9 mouse cellular contexts compared by ENCODE assay signal in genomic region chr14:124674536-124675141, GRCm38 (mm10). TPM values are rescaled to one million over a fixed set of nuclear protein-coding genes. Genes with fewer than 3 reads are reported as not detected.
DNase-seq lines count a peak whose midpoint lies in the region; ATAC-seq and TF ChIP-seq lines count a peak whose summit lies in the region.
"Had no signal": no experiment of that assay in that cellular context is flagged by ENCODE, and none has a peak within 500 bp of the region (broad histone marks: within the 10 kb centered on the region; RNA-seq: fewer than 3 reads in every experiment).

No protein-coding gene starts in this region.

- no peaks in the 10 kb centered on the region for H3K27me3 ChIP-seq in hindbrain, embryonic 15.5 days
- 0 out of 2 replicates have a peak, but pooled peaks cover 3% of the 10 kb centered on the region for H3K27me3 ChIP-seq in neural tube, embryonic 12.5 days (replicated peaks)

- no peak for DNase-seq in layer of hippocampus, adult 2 months (ENCODE audit: low spot score in 2 of 2)
- DNase-seq in layer of hippocampus, adult 18-20 months (ENCODE audit: low spot score in 2 of 2), result no peak
- DNase-seq in cerebellum, postnatal 25 days, result peak; percentile 55 to 63
- no peak for DNase-seq in kidney, adult 11 months
- no peak for DNase-seq in kidney, postnatal 36 days
- no peak for DNase-seq in spleen, postnatal 10 days (ENCODE audit: low spot score in 2 of 2)

- peak overlapping the region; percentile 62 for H3K4me3 ChIP-seq in layer of hippocampus, adult 2 months
- H3K4me3 ChIP-seq in hindbrain, embryonic 15.5 days, result peak overlapping the region; percentile 58
- peak overlapping the region; percentile 45 for H3K4me3 ChIP-seq in neural tube, embryonic 12.5 days

- H3K4me1 ChIP-seq in hindbrain, embryonic 15.5 days (replicated peaks), result peaks cover 29% of the 10 kb centered on the region
- peaks cover 22% of the 10 kb centered on the region for H3K4me1 ChIP-seq in neural tube, embryonic 12.5 days

- H3K9ac ChIP-seq in hindbrain, embryonic 15.5 days, result peak overlapping the region; percentile 77
- peak overlapping the region; percentile 45; the same call in 1 of the 2 replicates for H3K9ac ChIP-seq in neural tube, embryonic 12.5 days

- H3K4me2 ChIP-seq in hindbrain, embryonic 15.5 days, result peak overlapping the region; percentile 91
- H3K4me2 ChIP-seq in neural tube, embryonic 12.5 days (replicated peaks), result peak overlapping the region; percentile 88

- peak; percentile 11; the same call in 1 of the 2 replicates for ATAC-seq in hindbrain, embryonic 15.5 days (ENCODE audit: low FRiP score, low read depth)
- ATAC-seq in neural tube, embryonic 12.5 days (ENCODE audit: low FRiP score, low read depth), result peak; percentile 24

- no peak for TF ChIP-seq CTCF in layer of hippocampus, adult 2 months (conservative IDR thresholded peaks at IDR 0.05)

- no peaks in the 10 kb centered on the region for H3K36me3 ChIP-seq in hindbrain, embryonic 15.5 days
- no peaks in the 10 kb centered on the region for H3K36me3 ChIP-seq in neural tube, embryonic 12.5 days

- H3K9me3 ChIP-seq in hindbrain, embryonic 15.5 days, result no peaks in the 10 kb centered on the region
- no peaks in the 10 kb centered on the region for H3K9me3 ChIP-seq in neural tube, embryonic 12.5 days

- 17% methylated on average over 8 of the region's 8 CpGs for WGBS in hindbrain, embryonic 15.5 days
- 18% methylated on average over 8 of the region's 8 CpGs for WGBS in neural tube, embryonic 12.5 days

- peak overlapping the region; percentile 96 for H3K27ac ChIP-seq in layer of hippocampus, adult 2 months
- no peak overlapping the region for H3K27ac ChIP-seq in hindbrain, embryonic 15.5 days (replicated peaks)
- H3K27ac ChIP-seq in neural tube, embryonic 12.5 days, result no peak overlapping the region

RNA-seq across cellular contexts. Expression of gene Fgf14, which starts 2.3 kb away (rescaled TPM):
- total RNA-seq in layer of hippocampus, adult 2 months (2021), result 10 to 100 TPM; 35.8 to 39.1 TPM
- 10 to 100 TPM; 33.3 to 35.2 TPM for total RNA-seq in layer of hippocampus, adult 18-20 months (2021)
- 31.9 TPM in 2 replicates for polyA plus RNA-seq in hindbrain, embryonic 15.5 days (2015; fragmentation: Nextera tagmentation; extraction: Ambion mirVana)
- polyA plus RNA-seq in neural tube, embryonic 12.5 days (2016; fragmentation: Nextera tagmentation; extraction: Ambion mirVana), result 9.3 and 9.5 TPM in 2 replicates
- total RNA-seq: neutrophil, adult 5-6 weeks had no signal

Comparison
In these comparisons a context has a peak if more than half of its experiments do, and no peak if none do; other contexts are left out.
1. DNase-seq: peak in cerebellum, postnatal 25 days (2 of 2); none in layer of hippocampus, adult 2 months (0 of 2), layer of hippocampus, adult 18-20 months (0 of 2), kidney, adult 11 months (single experiment), kidney, postnatal 36 days (0 of 2) and spleen, postnatal 10 days (0 of 2).
2. Peak in every context shown above with its lines, with median percentiles within 50 percentile points of each other: H3K4me3 ChIP-seq.